Mouse (Mus musculus): Measurements from ENCODE around the gene Nat8f5. TPM values are rescaled to one million over a fixed set of nuclear protein-coding genes. Genes with fewer than 3 reads are reported as not detected.
"Not testable (repeated sequence)": the region's sequence is repeated elsewhere in the genome, so short reads cannot be mapped to it uniquely, and the experiment has no call there.

Nat8f5 gene
- polyA plus RNA-seq, 1 experiment: not detected

DNA sequence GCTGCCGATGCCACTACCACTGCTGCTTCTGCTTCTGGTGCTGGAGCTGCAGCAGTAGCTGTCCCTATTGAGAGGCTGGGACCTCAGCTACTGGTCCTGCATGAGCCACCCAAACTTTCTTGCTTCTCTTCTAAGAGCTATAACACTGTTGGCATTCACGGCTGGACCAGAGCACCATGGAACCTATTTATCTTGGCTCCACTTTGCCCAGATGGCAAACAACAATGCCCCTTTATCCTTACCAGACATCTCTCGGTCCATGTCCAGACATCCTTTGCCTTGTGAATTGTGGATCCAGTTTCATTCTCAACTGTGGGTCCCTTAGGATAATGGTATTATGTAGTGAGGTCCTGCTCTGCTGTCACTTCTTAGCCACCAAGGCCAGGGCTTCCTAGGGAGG lies 40.5 kb upstream of the Nat8f5 start:
- no peaks in the 10 kb centered on the region for H3K4me1 ChIP-seq (ENCODE audit: control insufficient read depth)
- no peaks in the 10 kb centered on the region for H3K27me3 ChIP-seq (ENCODE audit: control insufficient read depth)
- H3K4me3 ChIP-seq (replicated peaks): no peak overlapping the region
- TF ChIP-seq GATA1 (IDR thresholded peaks at IDR 0.05; ENCODE audit: low read length) (no peak), TAL1 (IDR thresholded peaks at IDR 0.05; ENCODE audit: low read length) (no peak)
- no peaks in the 10 kb centered on the region for H3K9me3 ChIP-seq (ENCODE audit: control insufficient read depth, low read length)
- H3K36me3 ChIP-seq (ENCODE audit: control insufficient read depth): no peaks in the 10 kb centered on the region

- Histone ChIP-seq H3K4me1 (ENCODE audit: control insufficient read depth) (no peaks in the 10 kb centered on the region), H3K27me3 (ENCODE audit: control insufficient read depth) (no peaks in the 10 kb centered on the region), H3K9me3 (ENCODE audit: control insufficient read depth, low read length) (no peaks in the 10 kb centered on the region), H3K4me3 (replicated peaks) (no peak overlapping the region), H3K36me3 (ENCODE audit: control insufficient read depth) (no peaks in the 10 kb centered on the region)
- TF ChIP-seq GATA1 (IDR thresholded peaks at IDR 0.05; ENCODE audit: low read length): no peak
- TF ChIP-seq TAL1 (IDR thresholded peaks at IDR 0.05; ENCODE audit: low read length): no peak
Measured at GRCm38 (mm10) chr6:85856194-85856678, 35.5 kb upstream of the Nat8f5 start.

DNA sequence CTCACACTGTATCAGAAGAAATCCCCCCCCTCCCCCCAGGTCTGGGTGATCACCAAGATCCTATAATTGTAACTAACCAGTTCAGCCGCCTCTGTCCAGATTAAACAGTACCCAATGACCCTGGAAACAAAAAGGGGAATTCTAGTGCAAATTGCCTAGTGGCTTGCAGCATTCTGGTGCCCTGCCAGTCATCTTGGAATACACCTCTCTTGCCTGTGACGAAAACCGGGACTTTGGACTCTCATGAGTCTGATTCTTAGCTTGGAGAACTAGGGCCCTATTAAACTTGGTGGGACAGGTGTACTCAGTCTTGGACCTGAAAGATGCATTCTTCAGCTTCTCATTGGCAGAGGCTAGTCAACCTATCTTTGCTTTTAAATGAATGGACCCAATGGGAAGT lies 32.7 kb upstream of the Nat8f5 start:
- Histone ChIP-seq H3K36me3 (ENCODE audit: control insufficient read depth) (no peaks in the 10 kb centered on the region), H3K9me3 (ENCODE audit: control insufficient read depth, low read length) (no peaks in the 10 kb centered on the region), H3K27me3 (ENCODE audit: control insufficient read depth) (no peaks in the 10 kb centered on the region), H3K4me1 (ENCODE audit: control insufficient read depth) (no peaks in the 10 kb centered on the region), H3K4me3 (replicated peaks) (no peak overlapping the region)
- TF ChIP-seq TAL1 (IDR thresholded peaks at IDR 0.05; ENCODE audit: low read length) (no peak), GATA1 (IDR thresholded peaks at IDR 0.05; ENCODE audit: low read length) (no peak)

GRCm38 (mm10) chr6:85851062-85851773 lies 30.4 kb upstream of the Nat8f5 start:
- Histone ChIP-seq H3K36me3 (ENCODE audit: control insufficient read depth) (no peaks in the 10 kb centered on the region), H3K4me1 (ENCODE audit: control insufficient read depth) (no peaks in the 10 kb centered on the region), H3K27me3 (ENCODE audit: control insufficient read depth) (no peaks in the 10 kb centered on the region), H3K9me3 (ENCODE audit: control insufficient read depth, low read length) (no peaks in the 10 kb centered on the region), H3K4me3 (replicated peaks) (no peak overlapping the region)
- no peak for TF ChIP-seq GATA1 (IDR thresholded peaks at IDR 0.05; ENCODE audit: low read length)
- TF ChIP-seq TAL1 (IDR thresholded peaks at IDR 0.05; ENCODE audit: low read length): no peak

DNA sequence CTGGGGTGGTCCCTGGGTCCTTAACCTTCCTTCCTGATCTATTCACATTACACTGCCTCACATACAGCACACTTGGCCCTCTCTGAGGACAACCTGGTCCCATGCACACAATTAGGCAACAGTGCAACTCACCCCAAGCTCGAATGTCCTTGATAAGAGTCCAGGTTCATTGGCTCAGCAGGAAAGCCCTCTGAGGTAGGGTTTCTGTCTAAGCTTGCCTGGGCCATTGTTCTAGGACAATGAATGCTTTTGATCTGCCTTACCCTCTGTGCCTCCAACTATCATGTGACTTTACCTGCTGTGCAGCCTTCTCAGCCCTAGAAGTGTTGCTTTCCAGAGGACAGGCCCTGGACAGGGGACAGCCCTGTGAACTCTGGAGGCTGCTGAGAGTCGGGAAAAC lies 28.5 kb upstream of the Nat8f5 start:
- TF ChIP-seq GATA1 (IDR thresholded peaks at IDR 0.05; ENCODE audit: low read length) (no peak), TAL1 (IDR thresholded peaks at IDR 0.05; ENCODE audit: low read length) (no peak)
- H3K36me3 ChIP-seq (ENCODE audit: control insufficient read depth): no peaks in the 10 kb centered on the region
- H3K4me1 ChIP-seq (ENCODE audit: control insufficient read depth): no peaks in the 10 kb centered on the region
- H3K9me3 ChIP-seq (ENCODE audit: control insufficient read depth, low read length): no peaks in the 10 kb centered on the region
- H3K27me3 ChIP-seq (ENCODE audit: control insufficient read depth): no peaks in the 10 kb centered on the region
- H3K4me3 ChIP-seq (replicated peaks): no peak overlapping the region

- H3K4me3 ChIP-seq (replicated peaks): no peak overlapping the region
Measured at GRCm38 (mm10) chr6:85848140-85848539, 27.4 kb upstream of the Nat8f5 start.

DNA sequence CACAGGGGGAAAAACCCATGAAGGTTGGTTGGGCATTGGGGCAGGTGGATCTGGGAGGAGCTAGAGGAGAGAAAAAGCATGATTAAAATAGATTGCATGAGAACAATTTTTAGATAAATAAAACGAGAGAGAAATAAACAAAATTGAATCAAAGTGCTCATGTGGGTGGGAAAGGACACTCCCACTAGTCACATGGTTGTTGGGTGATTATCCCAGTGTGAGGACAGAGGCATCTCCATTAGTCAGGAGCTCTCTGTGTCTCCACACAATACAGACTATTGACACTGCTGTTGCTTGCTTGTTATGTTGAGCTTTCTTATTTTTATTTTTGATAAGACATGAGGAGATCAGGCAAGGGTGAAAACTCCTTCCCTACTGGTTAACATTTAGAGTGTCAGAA lies 26.1 kb upstream of the Nat8f5 start:
- no peak overlapping the region for H3K4me3 ChIP-seq (replicated peaks)
- H3K4me1 ChIP-seq (ENCODE audit: control insufficient read depth): no peaks in the 10 kb centered on the region
- H3K9me3 ChIP-seq (ENCODE audit: control insufficient read depth, low read length): no peaks in the 10 kb centered on the region
- no peaks in the 10 kb centered on the region for H3K36me3 ChIP-seq (ENCODE audit: control insufficient read depth)
- no peak for TF ChIP-seq TAL1 (IDR thresholded peaks at IDR 0.05; ENCODE audit: low read length)
- TF ChIP-seq GATA1 (IDR thresholded peaks at IDR 0.05; ENCODE audit: low read length): no peak
- no peaks in the 10 kb centered on the region for H3K27me3 ChIP-seq (ENCODE audit: control insufficient read depth)

More at GRCm38 (mm10) chr6:85848140-85848539, 27.4 kb upstream of the Nat8f5 start:
- H3K9me3 ChIP-seq (ENCODE audit: control insufficient read depth, low read length): no peaks in the 10 kb centered on the region
- H3K4me1 ChIP-seq (ENCODE audit: control insufficient read depth): no peaks in the 10 kb centered on the region
- H3K36me3 ChIP-seq (ENCODE audit: control insufficient read depth): no peaks in the 10 kb centered on the region
- no peaks in the 10 kb centered on the region for H3K27me3 ChIP-seq (ENCODE audit: control insufficient read depth)
- TF ChIP-seq GATA1 (IDR thresholded peaks at IDR 0.05; ENCODE audit: low read length) (no peak), TAL1 (IDR thresholded peaks at IDR 0.05; ENCODE audit: low read length) (no peak)

- H3K4me1 ChIP-seq (ENCODE audit: control insufficient read depth); H3K9me3 ChIP-seq (ENCODE audit: control insufficient read depth, low read length); H3K4me3 ChIP-seq (replicated peaks); H3K27me3 ChIP-seq (ENCODE audit: control insufficient read depth); H3K36me3 ChIP-seq (ENCODE audit: control insufficient read depth): not testable (repeated sequence)
Measured at GRCm38 (mm10) chr6:85843677-85844458, 23.1 kb upstream of the Nat8f5 start.

DNA sequence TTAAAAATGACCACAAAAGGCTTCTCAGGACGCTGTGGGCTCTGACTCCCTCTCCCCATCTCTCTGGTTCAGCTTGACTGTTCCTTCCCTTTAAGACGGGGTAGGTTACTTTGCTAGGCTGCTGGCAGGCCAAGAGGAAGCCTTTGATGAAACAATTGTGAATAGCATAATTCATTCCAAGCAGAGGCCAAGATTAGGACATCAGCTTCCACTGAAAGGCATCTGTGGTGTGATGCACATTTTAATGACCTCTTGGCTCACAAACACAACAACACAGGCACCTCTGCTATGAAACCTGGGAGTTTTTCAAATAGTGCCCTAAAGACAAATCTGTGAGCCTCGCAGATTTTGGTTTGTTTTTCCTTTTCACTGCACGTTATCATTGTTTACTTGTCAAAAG lies 19.2 kb upstream of the Nat8f5 start:
- Histone ChIP-seq H3K4me1 (ENCODE audit: control insufficient read depth) (no peaks in the 10 kb centered on the region), H3K4me3 (replicated peaks) (no peak overlapping the region), H3K9me3 (ENCODE audit: control insufficient read depth, low read length) (no peaks in the 10 kb centered on the region), H3K27me3 (ENCODE audit: control insufficient read depth) (no peaks in the 10 kb centered on the region), H3K36me3 (ENCODE audit: control insufficient read depth) (no peaks in the 10 kb centered on the region)
- TF ChIP-seq TAL1 (IDR thresholded peaks at IDR 0.05; ENCODE audit: low read length): no peak
- no peak for TF ChIP-seq GATA1 (IDR thresholded peaks at IDR 0.05; ENCODE audit: low read length)
